Mouse (Mus musculus) heart, adult 9 months (tissue): ENCODE data around the gene Cox7a2l.

Source experiments
- DNase-seq, 2 experiments: peaks; one replicate each; pipeline ENCODE4 v3.0.0; 2022; ENCODE audit warnings: low spot score in 2 of 2

The Cox7a2l gene

GRCm38 (mm10) chr17:83526624-83527532 is 9.7 kb upstream of the Cox7a2l start:
- peak; percentile 23 to 43 for DNase-seq

- DNase-seq, result no peak
Measured at GRCm38 (mm10) chr17:83526091-83526561, 9.0 kb upstream of the Cox7a2l start.

- DNase-seq, result no peak
Measured at GRCm38 (mm10) chr17:83525596-83525995, 8.5 kb upstream of the Cox7a2l start.

- no peak for DNase-seq
Measured at GRCm38 (mm10) chr17:83524753-83525152, 7.6 kb upstream of the Cox7a2l start.

- no peak for DNase-seq
Measured at GRCm38 (mm10) chr17:83522590-83523379, 5.7 kb upstream of the Cox7a2l start.

GRCm38 (mm10) chr17:83521881-83522280 is 4.8 kb upstream of the Cox7a2l start:
- no peak for DNase-seq

GRCm38 (mm10) chr17:83514213-83514701 is 2.9 kb downstream of the Cox7a2l start:
- peak; percentile 86 to 93 for DNase-seq

GRCm38 (mm10) chr17:83513655-83514212 is 3.4 kb downstream of the Cox7a2l start:
- no peak for DNase-seq

GRCm38 (mm10) chr17:83512130-83512529 is 5.0 kb downstream of the Cox7a2l start:
- no peak for DNase-seq

- DNase-seq, result no peak
Measured at GRCm38 (mm10) chr17:83503693-83504092, 13.4 kb downstream of the Cox7a2l start.

GRCm38 (mm10) chr17:83499692-83500091 is 17.4 kb downstream of the Cox7a2l start:
- DNase-seq, result no peak

- no peak for DNase-seq
Measured at GRCm38 (mm10) chr17:83498889-83499288, 18.2 kb downstream of the Cox7a2l start.

- DNase-seq, result no peak
Measured at GRCm38 (mm10) chr17:83487762-83488161, 29.4 kb downstream of the Cox7a2l start.

- no peak for DNase-seq
Measured at GRCm38 (mm10) chr17:83483784-83484183, 33.3 kb downstream of the Cox7a2l start.

- DNase-seq, result no peak
Measured at GRCm38 (mm10) chr17:83482817-83483536, 34.2 kb downstream of the Cox7a2l start.

- peak in 1 of 2 experiments; percentile 1 for DNase-seq
Measured at GRCm38 (mm10) chr17:83481551-83481950, 35.6 kb downstream of the Cox7a2l start.

- no peak for DNase-seq
Measured at GRCm38 (mm10) chr17:83477089-83477488, 40.0 kb downstream of the Cox7a2l start.

- no peak for DNase-seq
Measured at GRCm38 (mm10) chr17:83469586-83469985, 47.5 kb downstream of the Cox7a2l start.

- no peak for DNase-seq
Measured at GRCm38 (mm10) chr17:83466697-83467251, 50.4 kb downstream of the Cox7a2l start.

- no peak for DNase-seq
Measured at GRCm38 (mm10) chr17:83465969-83466368, 51.2 kb downstream of the Cox7a2l start.

- DNase-seq, result no peak
Measured at GRCm38 (mm10) chr17:83457271-83457670, 59.9 kb downstream of the Cox7a2l start.
